Mouse (Mus musculus) embryonic fibroblast, embryonic 13.5 days (primary cell): ENCODE data around the gene Gm5148.

Experiments used
- CTCF ChIP-seq: IDR thresholded peaks from 2 replicates; pipeline ENCODE4 v1.5.1; 2011; ENCODE audit warnings: mild to moderate bottlenecking, control low read depth, low read length, moderate library complexity, borderline replicate concordance; ENCODE audit not compliant: insufficient read depth
- POLR2A ChIP-seq: IDR thresholded peaks from 2 replicates; pipeline ENCODE4 v1.6.1; 2011; ENCODE audit warnings: low read depth, mild to moderate bottlenecking, control low read depth, low read length, moderate library complexity

- no peak for TF ChIP-seq CTCF
- no peak for TF ChIP-seq POLR2A
Measured at GRCm38 (mm10) chr3:37668652-37669051, 55.6 kb downstream of the Gm5148 start.
